Mouse (Mus musculus) MEL (cell line): Measurements from ENCODE around the gene 1700113H08Rik. TPM values are rescaled to one million over a fixed set of nuclear protein-coding genes. Genes with fewer than 3 reads are reported as not detected.

Source experiments
- DNase-seq: peaks from one replicate; pipeline ENCODE4 v3.0.0; 2011; ENCODE audit warnings: low read depth, low spot score
- H3K27ac ChIP-seq: 2 replicates; pipeline ENCODE4 v1.5.1; 2012; ENCODE audit warnings: low read depth, mild to moderate bottlenecking, control low read depth, low read length, moderate library complexity; ENCODE audit not compliant: control insufficient read depth
- H3K27me3 ChIP-seq, 2 experiments: fragments of 150-350 bp in 1 of 2; sonication (generic) in 1 of 2; 2 replicates each; pipeline ENCODE4 v1.6.1; 2012; ENCODE audit warnings: low read length in 2 of 2, mild to moderate bottlenecking in 2 of 2, improper control_type of control experiment in 1 of 2, moderate library complexity in 1 of 2; ENCODE audit not compliant: insufficient read depth in 2 of 2, control insufficient read depth in 1 of 2
- H3K36me3 ChIP-seq, 2 experiments: 2 replicates each; pipeline ENCODE4 v1.6.1; 2012 to 2014; ENCODE audit warnings: low read length in 2 of 2, improper control_type of control experiment in 1 of 2, inconsistent platforms in 1 of 2, mild to moderate bottlenecking in 1 of 2; ENCODE audit not compliant: insufficient read depth in 2 of 2, control insufficient read depth in 1 of 2
- H3K4me1 ChIP-seq, 2 experiments: fragments of 150-350 bp in 1 of 2; sonication (generic) in 1 of 2; 2 replicates each; pipeline ENCODE4 v1.6.1; 2012; ENCODE audit warnings: low read length in 2 of 2, improper control_type of control experiment in 1 of 2, mild to moderate bottlenecking in 1 of 2; ENCODE audit not compliant: insufficient read depth in 2 of 2, control insufficient read depth in 1 of 2
- H3K4me3 ChIP-seq, 2 experiments: fragments of 150-350 bp in 1 of 2; sonication (generic) in 1 of 2; 2 replicates each; pipeline ENCODE4 v1.5.1; 2012; ENCODE audit warnings: low read depth in 2 of 2, low read length in 2 of 2, mild to moderate bottlenecking in 2 of 2, moderate library complexity in 2 of 2, control low read depth in 1 of 2, improper control_type of control experiment in 1 of 2; ENCODE audit not compliant: control insufficient read depth in 1 of 2, insufficient read depth in 1 of 2
- H3K79me2 ChIP-seq: 2 replicates; pipeline ENCODE4 v1.6.1; 2012; ENCODE audit warnings: mild to moderate bottlenecking, low read length, moderate library complexity; ENCODE audit not compliant: control insufficient read depth, poor library complexity, insufficient read depth
- H3K9ac ChIP-seq: 2 replicates; pipeline ENCODE4 v1.6.1; 2012; ENCODE audit warnings: low read depth, mild to moderate bottlenecking, control low read depth, low read length, moderate library complexity; ENCODE audit not compliant: control insufficient read depth, poor library complexity, severe bottlenecking
- H3K9me3 ChIP-seq: fragments of 150-350 bp; sonication (generic); replicated peaks from 2 replicates; pipeline ENCODE4 v1.6.1; 2012; ENCODE audit warnings: mild to moderate bottlenecking, low read length, improper control_type of control experiment, moderate library complexity; ENCODE audit not compliant: insufficient read depth
- BHLHE40 ChIP-seq: IDR thresholded peaks from 2 replicates; pipeline ENCODE4 v1.6.1; 2012; ENCODE audit warnings: low read depth, mild to moderate bottlenecking, inconsistent platforms, low read length, improper control_type of control experiment, borderline replicate concordance
- ELF1 ChIP-seq: IDR thresholded peaks from 2 replicates; pipeline ENCODE4 v1.6.1; 2014; ENCODE audit warnings: low read depth, mild to moderate bottlenecking, inconsistent platforms, low read length, improper control_type of control experiment, moderate library complexity
- EP300 ChIP-seq, 2 experiments: IDR thresholded peaks; 2 replicates each; pipeline ENCODE4 v1.6.1; 2011; ENCODE audit warnings: improper control_type of control experiment in 2 of 2, low read length in 2 of 2, low read depth in 1 of 2, mild to moderate bottlenecking in 1 of 2
- ETS1 ChIP-seq: IDR thresholded peaks from 2 replicates; pipeline ENCODE4 v1.6.1; 2012; ENCODE audit warnings: low read depth, mild to moderate bottlenecking, inconsistent platforms, low read length, improper control_type of control experiment, moderate library complexity
- GABPA ChIP-seq: IDR thresholded peaks from 2 replicates; pipeline ENCODE4 v1.6.1; 2012; ENCODE audit warnings: low read depth, mild to moderate bottlenecking, inconsistent platforms, low read length, improper control_type of control experiment, moderate library complexity
- GATA1 ChIP-seq: IDR thresholded peaks from 2 replicates; pipeline ENCODE4 v1.6.1; 2011; ENCODE audit warnings: low read depth, low read length, improper control_type of control experiment
- HCFC1 ChIP-seq: IDR thresholded peaks from 2 replicates; pipeline ENCODE4 v1.6.1; 2012; ENCODE audit warnings: low read depth, mild to moderate bottlenecking, inconsistent platforms, low read length, improper control_type of control experiment, moderate library complexity
- MAFK ChIP-seq: IDR thresholded peaks from 2 replicates; pipeline ENCODE4 v1.6.1; 2011; ENCODE audit warnings: low read depth, mild to moderate bottlenecking, low read length, improper control_type of control experiment, borderline replicate concordance
- MAX ChIP-seq: IDR thresholded peaks from 2 replicates; pipeline ENCODE4 v1.6.1; 2011; ENCODE audit warnings: low read length, improper control_type of control experiment
- MAZ ChIP-seq: IDR thresholded peaks from 2 replicates; pipeline ENCODE4 v1.6.1; 2012; ENCODE audit warnings: low read depth, mild to moderate bottlenecking, inconsistent platforms, low read length, improper control_type of control experiment
- MEF2A ChIP-seq: IDR thresholded peaks from 2 replicates; pipeline ENCODE4 v1.6.1; 2014; ENCODE audit warnings: low read depth, mild to moderate bottlenecking, inconsistent platforms, low read length, improper control_type of control experiment; ENCODE audit not compliant: poor library complexity, insufficient replicate concordance, severe bottlenecking; ENCODE audit errors: extremely low read depth
- MYB ChIP-seq: IDR thresholded peaks from 2 replicates; pipeline ENCODE4 v1.6.1; 2011; ENCODE audit warnings: mild to moderate bottlenecking, low read depth, low read length, improper control_type of control experiment
- MYC ChIP-seq: IDR thresholded peaks from 2 replicates; pipeline ENCODE4 v1.6.1; 2011; ENCODE audit warnings: low read depth, mild to moderate bottlenecking, low read length, improper control_type of control experiment, moderate library complexity
- NELFE ChIP-seq: IDR thresholded peaks from 2 replicates; pipeline ENCODE4 v1.6.1; 2011; ENCODE audit warnings: low read depth, low read length, improper control_type of control experiment
- POLR2A ChIP-seq, 2 experiments: IDR thresholded peaks; 2 replicates each; pipeline ENCODE4 v1.6.1; 2011 to 2012; ENCODE audit warnings: low read length in 2 of 2, mild to moderate bottlenecking in 2 of 2, control low read depth in 1 of 2, improper control_type of control experiment in 1 of 2, low read depth in 1 of 2, moderate library complexity in 1 of 2; ENCODE audit not compliant: control insufficient read depth in 1 of 2, insufficient read depth in 1 of 2, poor library complexity in 1 of 2
- RCOR1 ChIP-seq: IDR thresholded peaks from 2 replicates; pipeline ENCODE4 v1.6.1; 2012; ENCODE audit warnings: low read depth, mild to moderate bottlenecking, inconsistent platforms, low read length, improper control_type of control experiment
- SIN3A ChIP-seq: IDR thresholded peaks from 2 replicates; pipeline ENCODE4 v1.6.1; 2012; ENCODE audit warnings: low read length, improper control_type of control experiment, inconsistent platforms
- SMC3 ChIP-seq: IDR thresholded peaks from 2 replicates; pipeline ENCODE4 v1.6.1; 2011; ENCODE audit warnings: low read depth, low read length, improper control_type of control experiment
- TBP ChIP-seq: IDR thresholded peaks from 2 replicates; pipeline ENCODE4 v1.8.0; 2011; ENCODE audit warnings: low read depth, low read length, improper control_type of control experiment
- USF1 ChIP-seq: IDR thresholded peaks from 2 replicates; pipeline ENCODE4 v1.6.1; 2014; ENCODE audit warnings: low read depth, mild to moderate bottlenecking, inconsistent platforms, low read length, improper control_type of control experiment, moderate library complexity
- USF2 ChIP-seq, 2 experiments: IDR thresholded peaks; 2 replicates each; pipeline ENCODE4 v1.6.1; 2011 to 2012; ENCODE audit warnings: improper control_type of control experiment in 2 of 2, low read length in 2 of 2, borderline replicate concordance in 1 of 2, inconsistent platforms in 1 of 2, low read depth in 1 of 2, mild to moderate bottlenecking in 1 of 2; ENCODE audit not compliant: insufficient read depth in 1 of 2
- ZC3H11A ChIP-seq: IDR thresholded peaks from 2 replicates; pipeline ENCODE4 v1.6.1; 2012; ENCODE audit warnings: low read depth, mild to moderate bottlenecking, inconsistent platforms, low read length, improper control_type of control experiment
- ZKSCAN1 ChIP-seq: IDR thresholded peaks from 2 replicates; pipeline ENCODE4 v1.6.1; 2012; ENCODE audit warnings: low read depth, mild to moderate bottlenecking, inconsistent platforms, low read length, improper control_type of control experiment, moderate library complexity
- ZNF384 ChIP-seq: IDR thresholded peaks from 2 replicates; pipeline ENCODE4 v1.6.1; 2012; ENCODE audit warnings: low read depth, mild to moderate bottlenecking, inconsistent platforms, low read length, improper control_type of control experiment
- polyA plus RNA-seq, 2 experiments: library from polyadenylated mRNA; stranded (reverse) in 1 of 2; unstranded in 1 of 2; fragments of >175 nt in 1 of 2; fragments of >200 nt in 1 of 2; gene quantifications; 2 replicates each; pipeline versions ENCODE4 v1.2.1 to v1.2.4; 2012; ENCODE audit warnings: low replicate concordance in 2 of 2, low read depth in 1 of 2; ENCODE audit not compliant: insufficient read length in 2 of 2, insufficient read depth in 1 of 2, missing spikeins in 1 of 2
- total RNA-seq: library from RNA; depleted of rRNA; stranded (reverse); fragments of 300-350 nt; gene quantifications from 2 replicates; pipeline ENCODE4 v1.2.3, GENCODE M21; 2012

Gene 1700113H08Rik
- total and polyA plus RNA-seq, 3 experiments = not detected

GRCm38 (mm10) chr10:87015403-87015802 is 42.4 kb upstream of the 1700113H08Rik start:
- DNase-seq = peak; percentile 21
- H3K9me3 ChIP-seq = no peaks in the 10 kb centered on the region
- H3K36me3 ChIP-seq = no peaks in the 10 kb centered on the region; a peak in 1 of 4 replicates
- H3K27ac ChIP-seq = 0 out of 2 replicates have a peak overlapping the region, but pooled peaks have one; percentile 18
- 0 out of 4 replicates have a peak overlapping the region, but pooled peaks of 1 of the 2 experiments have one; percentile 36 for H3K4me3 ChIP-seq
- no peaks in the 10 kb centered on the region for H3K79me2 ChIP-seq
- no peaks in the 10 kb centered on the region for H3K27me3 ChIP-seq
- no peak overlapping the region; the same call in 1 of the 2 replicates for H3K9ac ChIP-seq
- no peak for TF ChIP-seq ZKSCAN1
- peak; percentile 39; the same call in 1 of the 2 replicates for TF ChIP-seq ETS1
- no peak for TF ChIP-seq MAZ
- no peak for TF ChIP-seq USF1
- no peak for TF ChIP-seq USF2 (IDR thresholded peaks at IDR 0.05; ENCODE audit: borderline replicate concordance in 1 of 2, insufficient read depth in 1 of 2, low read depth in 1 of 2, low read length in 2 of 2)
- peak in 1 of 2 experiments; percentile 54; a peak in 3 of 4 replicates for TF ChIP-seq EP300 (IDR thresholded peaks at IDR 0.05; ENCODE audit: low read depth in 1 of 2, low read length in 2 of 2)
- TF ChIP-seq SIN3A = no peak
- no peak for TF ChIP-seq MYB
- TF ChIP-seq GATA1 = 0 out of 2 replicates have a peak, but pooled peaks have one; percentile 28
- TF ChIP-seq ZC3H11A = no peak
- TF ChIP-seq POLR2A (IDR thresholded peaks at IDR 0.05; ENCODE audit: control insufficient read depth in 1 of 2, insufficient read depth in 1 of 2, low read depth in 1 of 2, low read length in 2 of 2, poor library complexity in 1 of 2) = no peak
- TF ChIP-seq HCFC1 = no peak
- no peaks in the 10 kb centered on the region for H3K4me1 ChIP-seq

GRCm38 (mm10) chr10:87016151-87016692 is 41.6 kb upstream of the 1700113H08Rik start:
- peak overlapping the region; percentile 36 to 45; a peak in 3 of 4 replicates for H3K4me3 ChIP-seq
- peak overlapping the region; percentile 51 for H3K9ac ChIP-seq
- H3K27ac ChIP-seq = peak overlapping the region; percentile 16; the same call in 1 of the 2 replicates
- no peaks in the 10 kb centered on the region for H3K4me1 ChIP-seq
- DNase-seq = peak; percentile 65
- no peak for TF ChIP-seq ZKSCAN1
- TF ChIP-seq RCOR1 = no peak
- no peak for TF ChIP-seq MAFK
- TF ChIP-seq GATA1 = no peak
- TF ChIP-seq USF2 (IDR thresholded peaks at IDR 0.05; ENCODE audit: borderline replicate concordance in 1 of 2, insufficient read depth in 1 of 2, low read depth in 1 of 2, low read length in 2 of 2) = peak; percentile 27 to 75; a peak in 3 of 4 replicates
- TF ChIP-seq ZNF384 = no peak
- TF ChIP-seq ELF1 = no peak
- TF ChIP-seq SIN3A = no peak
- no peak for TF ChIP-seq ZC3H11A
- TF ChIP-seq MAX = peak; percentile 87
- peak; percentile 92 for TF ChIP-seq USF1
- no peak for TF ChIP-seq MEF2A
- TF ChIP-seq ETS1 = peak; percentile 21; the same call in 1 of the 2 replicates
- TF ChIP-seq MYC = peak; percentile 63; the same call in 1 of the 2 replicates
- TF ChIP-seq SMC3 = no peak
- TF ChIP-seq GABPA = no peak
- no peak for TF ChIP-seq TBP
- TF ChIP-seq BHLHE40 = peak; percentile 80
- TF ChIP-seq NELFE = no peak
- H3K27me3 ChIP-seq = no peaks in the 10 kb centered on the region
- H3K36me3 ChIP-seq = no peaks in the 10 kb centered on the region; a peak in 1 of 4 replicates
- no peaks in the 10 kb centered on the region for H3K9me3 ChIP-seq
- H3K79me2 ChIP-seq = no peaks in the 10 kb centered on the region
